Mouse (Mus musculus): Measurements from ENCODE around the gene Crls1. TPM values are rescaled to one million over a fixed set of nuclear protein-coding genes. Genes with fewer than 3 reads are reported as not detected.

Crls1 gene
- polyA plus RNA-seq, 1 experiment: 49.8 TPM

DNA sequence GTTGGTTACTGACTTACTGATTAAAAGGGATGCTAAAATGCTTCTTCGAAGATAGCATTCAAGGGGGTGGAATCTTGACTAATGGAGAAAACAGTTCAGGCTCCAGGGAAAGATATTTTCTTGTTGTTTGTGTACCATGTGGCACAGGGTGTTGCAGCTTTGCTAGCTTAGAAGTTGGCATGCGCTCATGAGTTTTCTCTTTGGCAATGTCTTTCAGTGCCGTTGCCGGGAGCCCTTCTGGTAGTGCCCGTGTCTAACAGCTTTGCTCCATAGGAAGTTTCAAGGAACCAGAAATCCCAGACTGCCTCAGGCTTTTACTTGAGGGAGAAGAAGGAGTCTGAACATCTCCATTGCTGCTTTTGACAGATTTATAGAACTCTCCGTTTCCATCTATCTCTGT is 2.7 kb downstream of the Crls1 start:
- TF ChIP-seq POLR2A (IDR thresholded peaks at IDR 0.05; ENCODE audit: low read depth, low read length): no peak
- TF ChIP-seq CTCF (IDR thresholded peaks at IDR 0.05; ENCODE audit: extremely low read depth, insufficient read length, insufficient replicate concordance, low read depth, low read length): no peak
- Histone ChIP-seq H3K27ac (ENCODE audit: insufficient read depth, low read depth, low read length) (no peak overlapping the region), H3K27me3 (ENCODE audit: control insufficient read depth, insufficient read depth, low read length) (no peaks in the 10 kb centered on the region), H3K4me1 (ENCODE audit: control insufficient read depth, insufficient read depth, insufficient read length, low read length) (peaks cover 10% of the 10 kb centered on the region), H3K36me3 (ENCODE audit: control insufficient read depth, insufficient read depth, low read length) (peaks cover 17% of the 10 kb centered on the region), H3K4me3 (ENCODE audit: low read depth, low read length) (no peak overlapping the region)
- 92% methylated on average over 6 of the region's 6 CpGs for WGBS

DNA sequence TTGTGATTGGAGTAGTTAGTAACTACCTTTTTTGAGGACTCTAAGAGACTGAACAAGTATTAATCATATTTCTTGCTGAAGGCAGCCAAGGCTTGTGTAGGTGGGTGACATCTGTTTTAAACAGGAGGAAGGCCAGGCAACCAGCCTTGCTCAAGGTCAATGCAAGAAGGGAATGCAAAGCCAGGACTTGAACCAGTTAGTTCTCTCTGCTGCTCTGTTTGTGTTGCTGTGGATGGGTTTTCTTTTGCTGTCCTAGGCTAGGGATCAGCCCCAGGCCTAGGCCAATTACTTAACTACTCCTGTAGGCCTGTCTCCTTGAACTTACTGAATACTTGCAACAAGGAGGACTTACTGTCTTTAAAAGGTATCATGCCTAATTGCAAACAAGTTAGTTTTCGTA is 6.6 kb downstream of the Crls1 start:
- Histone ChIP-seq H3K36me3 (ENCODE audit: control insufficient read depth, insufficient read depth, low read length) (peaks cover 25% of the 10 kb centered on the region), H3K4me3 (ENCODE audit: low read depth, low read length) (no peak overlapping the region), H3K27me3 (ENCODE audit: control insufficient read depth, insufficient read depth, low read length) (no peaks in the 10 kb centered on the region), H3K27ac (ENCODE audit: insufficient read depth, low read depth, low read length) (no peak overlapping the region), H3K4me1 (ENCODE audit: control insufficient read depth, insufficient read depth, insufficient read length, low read length) (peaks cover 2% of the 10 kb centered on the region; the same call in 1 of the 2 replicates)
- TF ChIP-seq POLR2A (IDR thresholded peaks at IDR 0.05; ENCODE audit: low read depth, low read length) (no peak), CTCF (IDR thresholded peaks at IDR 0.05; ENCODE audit: extremely low read depth, insufficient read length, insufficient replicate concordance, low read depth, low read length) (no peak)
- WGBS: 90% methylated on average over 1 of the region's 1 CpGs

DNA sequence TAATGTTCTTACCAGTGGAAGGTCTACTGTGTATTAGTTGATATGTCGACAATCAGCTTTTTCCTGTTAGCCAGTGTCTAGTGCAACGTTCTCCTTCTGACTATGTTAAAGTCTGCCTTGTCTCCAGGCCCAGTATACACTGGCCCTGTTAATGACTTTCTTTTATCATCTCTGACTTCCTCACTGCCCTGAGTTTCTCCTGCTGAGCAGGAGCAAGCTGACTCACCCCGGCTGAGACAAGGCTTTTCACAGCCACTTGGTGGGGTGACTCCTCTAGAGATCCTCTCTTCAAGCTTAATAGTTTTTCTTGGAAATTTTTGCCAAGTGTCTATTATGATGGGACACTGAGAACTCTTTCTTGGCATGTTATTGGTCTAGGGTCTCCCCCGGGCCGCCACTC is 9.9 kb downstream of the Crls1 start:
- 73% methylated on average over 5 of the region's 5 CpGs for WGBS
- Histone ChIP-seq H3K4me3 (ENCODE audit: low read depth, low read length) (no peak overlapping the region), H3K4me1 (ENCODE audit: control insufficient read depth, insufficient read depth, insufficient read length, low read length) (0 out of 2 replicates have a peak, but pooled peaks cover 2% of the 10 kb centered on the region), H3K27me3 (ENCODE audit: control insufficient read depth, insufficient read depth, low read length) (no peaks in the 10 kb centered on the region), H3K27ac (ENCODE audit: insufficient read depth, low read depth, low read length) (no peak overlapping the region), H3K36me3 (ENCODE audit: control insufficient read depth, insufficient read depth, low read length) (peaks cover 16% of the 10 kb centered on the region)
- TF ChIP-seq POLR2A (IDR thresholded peaks at IDR 0.05; ENCODE audit: low read depth, low read length) (no peak), CTCF (IDR thresholded peaks at IDR 0.05; ENCODE audit: extremely low read depth, insufficient read length, insufficient replicate concordance, low read depth, low read length) (no peak)

GRCm38 (mm10) chr2:132860435-132860834 is 14.0 kb downstream of the Crls1 start:
- no peak overlapping the region for H3K4me3 ChIP-seq (ENCODE audit: low read depth, low read length)
- no peak overlapping the region for H3K27ac ChIP-seq (ENCODE audit: insufficient read depth, low read depth, low read length)
- H3K4me1 ChIP-seq (ENCODE audit: control insufficient read depth, insufficient read depth, insufficient read length, low read length): 0 out of 2 replicates have a peak, but pooled peaks cover 2% of the 10 kb centered on the region
- H3K27me3 ChIP-seq (ENCODE audit: control insufficient read depth, insufficient read depth, low read length): no peaks in the 10 kb centered on the region
- TF ChIP-seq POLR2A (IDR thresholded peaks at IDR 0.05; ENCODE audit: low read depth, low read length) (no peak), CTCF (IDR thresholded peaks at IDR 0.05; ENCODE audit: extremely low read depth, insufficient read length, insufficient replicate concordance, low read depth, low read length) (no peak)
- H3K36me3 ChIP-seq (ENCODE audit: control insufficient read depth, insufficient read depth, low read length): peaks cover 20% of the 10 kb centered on the region

- no peak for TF ChIP-seq CTCF (IDR thresholded peaks at IDR 0.05; ENCODE audit: extremely low read depth, insufficient read length, insufficient replicate concordance, low read depth, low read length)
- no peak for TF ChIP-seq POLR2A (IDR thresholded peaks at IDR 0.05; ENCODE audit: low read depth, low read length)
- H3K27ac ChIP-seq (ENCODE audit: insufficient read depth, low read depth, low read length): no peak overlapping the region
- H3K4me1 ChIP-seq (ENCODE audit: control insufficient read depth, insufficient read depth, insufficient read length, low read length): 0 out of 2 replicates have a peak, but pooled peaks cover 2% of the 10 kb centered on the region
- H3K27me3 ChIP-seq (ENCODE audit: control insufficient read depth, insufficient read depth, low read length): no peaks in the 10 kb centered on the region
- 91% methylated on average over 2 of the region's 2 CpGs for WGBS
- H3K4me3 ChIP-seq (ENCODE audit: low read depth, low read length): no peak overlapping the region
- peaks cover 26% of the 10 kb centered on the region for H3K36me3 ChIP-seq (ENCODE audit: control insufficient read depth, insufficient read depth, low read length)
Observed at GRCm38 (mm10) chr2:132861456-132861855, 15.0 kb downstream of the Crls1 start.

DNA sequence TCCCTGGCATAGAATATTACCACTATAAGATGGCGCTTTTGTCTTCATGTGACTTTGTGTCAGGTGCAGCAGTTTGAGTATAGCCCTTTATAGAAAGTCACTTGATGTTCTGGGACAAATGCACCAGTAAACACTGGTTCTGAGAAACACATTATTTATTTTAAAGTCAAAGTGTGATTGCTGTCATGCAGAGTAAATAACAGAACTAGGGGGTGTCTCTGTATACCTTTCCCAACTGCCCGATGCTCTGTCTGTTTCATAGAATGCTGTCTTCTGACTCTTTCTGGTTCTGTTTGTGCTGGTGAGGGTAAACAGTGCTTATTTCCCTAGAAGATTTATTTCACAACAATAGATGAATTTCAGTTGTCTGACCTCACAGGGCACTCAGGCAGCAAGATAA is 16.9 kb downstream of the Crls1 start:
- TF ChIP-seq POLR2A (IDR thresholded peaks at IDR 0.05; ENCODE audit: low read depth, low read length): no peak
- TF ChIP-seq CTCF (IDR thresholded peaks at IDR 0.05; ENCODE audit: extremely low read depth, insufficient read length, insufficient replicate concordance, low read depth, low read length): no peak
- Histone ChIP-seq H3K36me3 (ENCODE audit: control insufficient read depth, insufficient read depth, low read length) (peaks cover 28% of the 10 kb centered on the region), H3K4me3 (ENCODE audit: low read depth, low read length) (no peak overlapping the region), H3K27ac (ENCODE audit: insufficient read depth, low read depth, low read length) (no peak overlapping the region), H3K27me3 (ENCODE audit: control insufficient read depth, insufficient read depth, low read length) (no peaks in the 10 kb centered on the region), H3K4me1 (ENCODE audit: control insufficient read depth, insufficient read depth, insufficient read length, low read length) (0 out of 2 replicates have a peak, but pooled peaks cover 2% of the 10 kb centered on the region)
- WGBS: 91% methylated on average over 2 of the region's 2 CpGs

DNA sequence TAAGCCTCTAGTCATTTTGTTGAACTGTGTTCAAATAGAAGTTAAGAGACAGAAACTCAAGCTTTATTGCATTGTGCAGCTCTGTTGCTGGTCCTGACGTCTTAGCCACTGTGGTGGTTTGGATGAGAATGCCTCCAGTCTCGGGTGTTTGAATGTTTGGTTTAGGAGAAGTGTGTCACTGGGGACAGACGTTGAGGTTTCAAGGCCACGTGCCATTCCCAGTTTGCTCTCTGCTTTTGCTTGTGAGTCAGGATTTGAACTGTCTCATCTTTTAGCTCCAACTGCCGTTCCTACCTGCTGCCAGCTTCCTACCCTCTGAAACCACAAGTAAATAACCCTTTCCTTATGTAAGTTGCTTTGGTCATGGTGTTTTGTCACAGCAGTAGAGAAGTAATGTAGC is 21.1 kb downstream of the Crls1 start:
- no peaks in the 10 kb centered on the region; the same call in 1 of the 2 replicates for H3K4me1 ChIP-seq (ENCODE audit: control insufficient read depth, insufficient read depth, insufficient read length, low read length)
- H3K27me3 ChIP-seq (ENCODE audit: control insufficient read depth, insufficient read depth, low read length): no peaks in the 10 kb centered on the region
- 61% methylated on average over 5 of the region's 5 CpGs for WGBS
- no peak for TF ChIP-seq CTCF (IDR thresholded peaks at IDR 0.05; ENCODE audit: extremely low read depth, insufficient read length, insufficient replicate concordance, low read depth, low read length)
- no peak for TF ChIP-seq POLR2A (IDR thresholded peaks at IDR 0.05; ENCODE audit: low read depth, low read length)
- no peak overlapping the region for H3K27ac ChIP-seq (ENCODE audit: insufficient read depth, low read depth, low read length)
- peaks cover 24% of the 10 kb centered on the region for H3K36me3 ChIP-seq (ENCODE audit: control insufficient read depth, insufficient read depth, low read length)
- no peak overlapping the region for H3K4me3 ChIP-seq (ENCODE audit: low read depth, low read length)

Measured in small intestine, adult 2 months (tissue).